ENCODE assay signal across 8 mouse cellular contexts in the genomic region with DNA sequence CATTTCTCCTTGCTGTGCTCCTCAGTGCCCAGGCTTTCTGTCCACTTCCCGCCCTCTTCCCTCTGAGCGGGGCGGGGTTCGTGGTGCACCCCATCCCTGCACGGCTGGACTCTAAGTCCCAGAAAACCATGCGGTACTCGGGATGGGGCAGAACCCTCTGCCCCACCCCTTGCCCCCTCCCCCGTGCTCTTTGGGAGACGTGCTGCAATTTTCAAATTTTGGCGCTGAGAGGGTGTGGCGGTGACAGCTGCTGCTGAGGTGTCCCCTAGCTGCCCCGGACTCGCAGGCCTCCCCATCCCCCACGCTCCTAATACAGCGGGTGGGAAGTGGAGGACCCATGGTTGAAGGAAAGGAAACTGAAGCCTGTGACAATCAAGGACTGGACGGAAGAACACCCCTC. TPM values are rescaled to one million over a fixed set of nuclear protein-coding genes. Genes with fewer than 3 reads are reported as not detected.
DNase-seq lines count a peak whose midpoint lies in the region; ATAC-seq lines count a peak whose summit lies in the region.

No protein-coding gene starts in this region.

- no peaks in the 10 kb centered on the region for H3K36me3 ChIP-seq in heart, embryonic 11.5 days (ENCODE audit: control insufficient read depth, insufficient read depth, low read length)
- H3K36me3 ChIP-seq in midbrain, embryonic 11.5 days (ENCODE audit: control insufficient read depth, insufficient read depth, low read length) = no peaks in the 10 kb centered on the region

- no peaks in the 10 kb centered on the region for H3K27me3 ChIP-seq in heart, embryonic 11.5 days (ENCODE audit: control insufficient read depth, insufficient read depth, low read length)
- H3K27me3 ChIP-seq in midbrain, embryonic 11.5 days (ENCODE audit: control insufficient read depth, insufficient read depth, low read length) = no peaks in the 10 kb centered on the region

- H3K9me3 ChIP-seq in heart, embryonic 11.5 days (replicated peaks; ENCODE audit: control insufficient read depth, low read length) = no peaks in the 10 kb centered on the region
- no peaks in the 10 kb centered on the region for H3K9me3 ChIP-seq in midbrain, embryonic 11.5 days (ENCODE audit: control insufficient read depth, low read length)

- peaks cover 8% of the 10 kb centered on the region for H3K4me1 ChIP-seq in heart, embryonic 11.5 days (ENCODE audit: control insufficient read depth, insufficient read depth, low read length)
- H3K4me1 ChIP-seq in midbrain, embryonic 11.5 days (ENCODE audit: control insufficient read depth, insufficient read depth, low read length) = peaks cover 8% of the 10 kb centered on the region; the same call in 1 of the 2 replicates

- peak overlapping the region; percentile 63 for H3K4me2 ChIP-seq in heart, embryonic 11.5 days
- H3K4me2 ChIP-seq in midbrain, embryonic 11.5 days = peak overlapping the region; percentile 34

- 0 out of 2 replicates have a peak, but pooled peaks have one; percentile 16 for ATAC-seq in heart, embryonic 11.5 days (replicated peaks; ENCODE audit: insufficient number of reproducible peaks, low FRiP score, low TSS enrichment)
- ATAC-seq in midbrain, embryonic 11.5 days (ENCODE audit: low FRiP score) = peak; percentile 30; the same call in 1 of the 2 replicates

- peak; percentile 65 to 76 for DNase-seq in heart, adult 18-20 months
- no peak for DNase-seq in heart, adult 8-10 months (ENCODE audit: low spot score)
- DNase-seq in kidney, postnatal 36 days = peak; percentile 55 to 69
- DNase-seq in midbrain, embryonic 11.5 days (ENCODE audit: low spot score, missing footprints) = peak; percentile 92
- no peak for DNase-seq in testis, postnatal 14 days (ENCODE audit: low spot score)
- no peak for DNase-seq in left cerebral cortex, postnatal 36 days (ENCODE audit: low spot score in 2 of 2)
- no peak for DNase-seq in urinary bladder, postnatal 25 days (ENCODE audit: low spot score)

- H3K9ac ChIP-seq in heart, embryonic 11.5 days (ENCODE audit: low read depth, low read length) = peak overlapping the region; percentile 63
- H3K9ac ChIP-seq in midbrain, embryonic 11.5 days (ENCODE audit: low read length) = peak overlapping the region; percentile 29

- intact Hi-C loops in left cerebral cortex, postnatal 36 days (cut with DNase I) = no loop called here

- 0 out of 2 replicates have a peak overlapping the region, but pooled peaks have one; percentile 36 for H3K27ac ChIP-seq in heart, embryonic 11.5 days (ENCODE audit: low read depth, low read length)
- H3K27ac ChIP-seq in midbrain, embryonic 11.5 days (ENCODE audit: low read depth, low read length) = no peak overlapping the region

- 7% methylated on average over 16 of the region's 16 CpGs for WGBS in heart, embryonic 11.5 days (ENCODE audit: insufficient replicate concordance)
- WGBS in midbrain, embryonic 11.5 days = 5% methylated on average over 16 of the region's 16 CpGs

- peak overlapping the region; percentile 36 for H3K4me3 ChIP-seq in heart, embryonic 11.5 days (ENCODE audit: low read depth, low read length)
- H3K4me3 ChIP-seq in midbrain, embryonic 11.5 days (ENCODE audit: low read depth, low read length) = peak overlapping the region; percentile 9

RNA-seq across cellular contexts. Expression of a gene that starts 3.9 kb away (rescaled TPM):
- total RNA-seq in heart, adult 18-20 months (2021) = 1 to 10 TPM; 4.7 to 5.8 TPM
- 1 to 10 TPM; 3.5 to 6.3 (median 4.8) TPM for total RNA-seq in heart, adult 8-10 months (2022)
- 7.9 and 11.6 TPM in 2 replicates for polyA plus RNA-seq in heart, embryonic 11.5 days (2014; fragmentation: Nextera tagmentation; extraction: Ambion mirVana)
- polyA plus RNA-seq in midbrain, embryonic 11.5 days (2014; fragmentation: Nextera tagmentation; extraction: Ambion mirVana) = 19.4 and 19.7 TPM in 2 replicates
- 10 to 100 TPM; 17.6 to 21.2 TPM for total RNA-seq in left cerebral cortex, postnatal 36 days (2021)

RNA-seq across cellular contexts. Expression of a gene that starts 8.0 kb away (rescaled TPM):
- total RNA-seq in heart, adult 18-20 months (2021) = 10 to 100 TPM; 14.9 to 19.0 TPM
- total RNA-seq in heart, adult 8-10 months (2022) = 10 to 100 TPM in 2 of 4 experiments, 1 to 10 TPM in 2; 5.0 to 18.1 (median 12.0) TPM
- 21.3 and 25.6 TPM in 2 replicates for polyA plus RNA-seq in heart, embryonic 11.5 days (2014; fragmentation: Nextera tagmentation; extraction: Ambion mirVana)
- 10.1 and 11.3 TPM in 2 replicates for polyA plus RNA-seq in midbrain, embryonic 11.5 days (2014; fragmentation: Nextera tagmentation; extraction: Ambion mirVana)
- total RNA-seq in left cerebral cortex, postnatal 36 days (2021) = 10 to 100 TPM; 17.4 to 23.9 TPM

RNA-seq across cellular contexts. Expression of a gene that starts 21.2 kb away (rescaled TPM):
- total RNA-seq in heart, adult 18-20 months (2021) = 100 to 1,000 TPM; 125 to 144 TPM
- total RNA-seq in heart, adult 8-10 months (2022) = 100 to 1,000 TPM; 117 to 135 (median 123) TPM
- 300 and 340 TPM in 2 replicates for polyA plus RNA-seq in heart, embryonic 11.5 days (2014; fragmentation: Nextera tagmentation; extraction: Ambion mirVana)
- 321 and 347 TPM in 2 replicates for polyA plus RNA-seq in midbrain, embryonic 11.5 days (2014; fragmentation: Nextera tagmentation; extraction: Ambion mirVana)
- 100 to 1,000 TPM; 120 to 153 TPM for total RNA-seq in left cerebral cortex, postnatal 36 days (2021)

RNA-seq across cellular contexts. Expression of a gene that starts 50.3 kb away (rescaled TPM):
- total RNA-seq in heart, adult 18-20 months (2021) = not detected
- total RNA-seq in heart, adult 8-10 months (2022) = not detected
- not detected in 2 replicates for polyA plus RNA-seq in heart, embryonic 11.5 days (2014; fragmentation: Nextera tagmentation; extraction: Ambion mirVana)
- polyA plus RNA-seq in midbrain, embryonic 11.5 days (2014; fragmentation: Nextera tagmentation; extraction: Ambion mirVana) = not detected in 2 replicates
- under 1 TPM in 1 of 2 experiments, not detected in 1; 0.32 TPM for total RNA-seq in left cerebral cortex, postnatal 36 days (2021)

Comparison
In these comparisons a context has a peak if more than half of its experiments do, and no peak if none do; other contexts are left out.
1. DNase-seq: peak in heart, adult 18-20 months (2 of 2), kidney, postnatal 36 days (2 of 2) and midbrain, embryonic 11.5 days (single experiment); none in heart, adult 8-10 months (single experiment), testis, postnatal 14 days (single experiment), left cerebral cortex, postnatal 36 days (0 of 2) and urinary bladder, postnatal 25 days (single experiment).